Mouse (Mus musculus): ENCODE measurements around the gene Foxe1. TPM values are rescaled to one million over a fixed set of nuclear protein-coding genes. Genes with fewer than 3 reads are reported as not detected.

Gene Foxe1
- polyA plus RNA-seq, 1 experiment from 2014 or later = not detected

GRCm38 (mm10) chr4:46321730-46322389, 21.5 kb upstream of the Foxe1 start:
- Histone ChIP-seq H3K4me2 (no peak overlapping the region), H3K36me3 (ENCODE audit: insufficient read depth) (no peaks in the 10 kb centered on the region), H3K4me1 (ENCODE audit: insufficient read depth) (no peaks in the 10 kb centered on the region), H3K27me3 (ENCODE audit: insufficient read depth, low read length) (peaks cover 2% of the 10 kb centered on the region; the same call in 1 of the 2 replicates), H3K9me3 (ENCODE audit: low read depth, low read length) (no peaks in the 10 kb centered on the region), H3K27ac (ENCODE audit: low read depth) (no peak overlapping the region), H3K4me3 (ENCODE audit: low read depth, low read length) (no peak overlapping the region), H3K9ac (no peak overlapping the region)
- TF ChIP-seq CTCF (IDR thresholded peaks at IDR 0.05; ENCODE audit: low read depth) = no peak
- 76% methylated on average over 13 of the region's 13 CpGs for WGBS
- ATAC-seq (ENCODE audit: insufficient read depth) (no peak), DNase-seq (no peak)

DNA sequence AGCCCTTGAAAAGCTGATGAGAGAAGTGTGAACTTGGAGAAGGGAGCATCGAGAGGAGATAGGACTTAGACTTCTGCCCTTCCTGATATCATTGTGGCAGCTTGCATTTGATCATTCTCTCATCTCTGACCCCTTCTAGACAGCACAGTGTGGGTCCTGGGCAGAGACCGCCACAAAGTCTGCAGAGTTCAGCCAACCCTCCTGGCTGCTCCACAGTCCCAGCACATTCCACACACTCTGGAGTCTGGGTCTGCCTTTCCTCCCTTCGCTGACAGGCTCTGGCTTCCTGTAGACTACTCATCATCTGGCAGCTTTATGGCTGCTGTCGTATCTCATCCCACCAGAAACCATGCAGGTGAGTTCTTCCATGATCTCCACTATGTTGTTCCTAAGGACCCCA, 20.7 kb upstream of the Foxe1 start:
- WGBS = 35% methylated on average over 4 of the region's 4 CpGs
- no peak for TF ChIP-seq CTCF (IDR thresholded peaks at IDR 0.05; ENCODE audit: low read depth)

GRCm38 (mm10) chr4:46328906-46329305, 14.5 kb upstream of the Foxe1 start:
- H3K4me1 ChIP-seq (ENCODE audit: insufficient read depth) = no peaks in the 10 kb centered on the region
- no peak overlapping the region for H3K27ac ChIP-seq (ENCODE audit: low read depth)
- ATAC-seq (ENCODE audit: insufficient read depth) = no peak
- H3K4me3 ChIP-seq (ENCODE audit: low read depth, low read length) = no peak overlapping the region
- no peak for TF ChIP-seq CTCF (IDR thresholded peaks at IDR 0.05; ENCODE audit: low read depth)
- no peak overlapping the region for H3K9ac ChIP-seq
- no peaks in the 10 kb centered on the region for H3K36me3 ChIP-seq (ENCODE audit: insufficient read depth)
- H3K9me3 ChIP-seq (ENCODE audit: low read depth, low read length) = no peaks in the 10 kb centered on the region
- no peak for DNase-seq
- WGBS = 64% methylated on average over 3 of the region's 3 CpGs
- no peak overlapping the region for H3K4me2 ChIP-seq
- H3K27me3 ChIP-seq (ENCODE audit: insufficient read depth, low read length) = no peaks in the 10 kb centered on the region

More for the DNA sequence above, 20.7 kb upstream of the Foxe1 start:
- H3K9me3 ChIP-seq (ENCODE audit: low read depth, low read length) = no peaks in the 10 kb centered on the region
- ATAC-seq (ENCODE audit: insufficient read depth) (no peak), DNase-seq (no peak)
- no peak overlapping the region for H3K27ac ChIP-seq (ENCODE audit: low read depth)
- H3K9ac ChIP-seq = no peak overlapping the region
- H3K4me3 ChIP-seq (ENCODE audit: low read depth, low read length) = no peak overlapping the region
- H3K4me2 ChIP-seq = no peak overlapping the region
- no peaks in the 10 kb centered on the region for H3K4me1 ChIP-seq (ENCODE audit: insufficient read depth)
- no peaks in the 10 kb centered on the region for H3K36me3 ChIP-seq (ENCODE audit: insufficient read depth)
- peaks cover 2% of the 10 kb centered on the region; the same call in 1 of the 2 replicates for H3K27me3 ChIP-seq (ENCODE audit: insufficient read depth, low read length)

GRCm38 (mm10) chr4:46335846-46336245, 7.6 kb upstream of the Foxe1 start:
- Histone ChIP-seq H3K9me3 (ENCODE audit: low read depth, low read length) (no peaks in the 10 kb centered on the region), H3K9ac (no peak overlapping the region), H3K4me2 (no peak overlapping the region), H3K4me1 (ENCODE audit: insufficient read depth) (no peaks in the 10 kb centered on the region), H3K36me3 (ENCODE audit: insufficient read depth) (no peaks in the 10 kb centered on the region), H3K27ac (ENCODE audit: low read depth) (no peak overlapping the region), H3K4me3 (ENCODE audit: low read depth, low read length) (no peak overlapping the region), H3K27me3 (ENCODE audit: insufficient read depth, low read length) (peaks cover 50% of the 10 kb centered on the region)
- ATAC-seq (ENCODE audit: insufficient read depth) (peak; percentile 75), DNase-seq (peak; percentile 75)
- peak; percentile 33; the same call in 1 of the 2 replicates for TF ChIP-seq CTCF (IDR thresholded peaks at IDR 0.05; ENCODE audit: low read depth)
- 5% methylated on average over 1 of the region's 1 CpGs for WGBS

DNA sequence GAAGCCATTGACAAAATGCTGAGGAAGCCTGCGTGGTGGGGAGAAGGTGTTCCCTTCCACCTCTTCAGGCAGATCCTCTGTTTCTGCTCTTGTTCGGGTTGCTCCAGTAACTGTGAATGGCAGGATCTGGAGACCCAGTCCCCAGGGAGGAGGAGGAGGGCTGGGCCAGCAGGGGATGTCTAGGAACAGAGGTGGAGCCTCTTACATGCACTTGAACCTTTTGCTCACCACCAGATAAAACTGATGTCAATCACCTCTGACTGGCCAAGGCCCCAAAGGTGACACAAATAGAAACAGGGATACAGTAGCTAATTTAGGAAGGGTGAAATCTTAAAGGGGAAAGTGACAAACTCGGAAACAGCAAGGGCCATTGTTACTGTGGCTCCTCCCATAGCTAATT, 5.4 kb upstream of the Foxe1 start:
- Histone ChIP-seq H3K27me3 (ENCODE audit: insufficient read depth, low read length) (peaks cover 72% of the 10 kb centered on the region), H3K4me2 (no peak overlapping the region), H3K4me1 (ENCODE audit: insufficient read depth) (no peaks in the 10 kb centered on the region), H3K36me3 (ENCODE audit: insufficient read depth) (no peaks in the 10 kb centered on the region), H3K27ac (ENCODE audit: low read depth) (no peak overlapping the region), H3K9me3 (ENCODE audit: low read depth, low read length) (no peaks in the 10 kb centered on the region), H3K4me3 (ENCODE audit: low read depth, low read length) (no peak overlapping the region), H3K9ac (no peak overlapping the region)
- TF ChIP-seq CTCF (IDR thresholded peaks at IDR 0.05; ENCODE audit: low read depth) = no peak
- DNase-seq (no peak), ATAC-seq (ENCODE audit: insufficient read depth) (no peak)
- WGBS = 6% methylated on average over 3 of the region's 3 CpGs

GRCm38 (mm10) chr4:46339026-46339425, 4.4 kb upstream of the Foxe1 start:
- H3K4me2 ChIP-seq = no peak overlapping the region
- H3K27ac ChIP-seq (ENCODE audit: low read depth) = no peak overlapping the region
- H3K9ac ChIP-seq = no peak overlapping the region
- H3K27me3 ChIP-seq (ENCODE audit: insufficient read depth, low read length) = peaks cover 82% of the 10 kb centered on the region
- 22% methylated on average over 10 of the region's 10 CpGs for WGBS
- no peaks in the 10 kb centered on the region for H3K36me3 ChIP-seq (ENCODE audit: insufficient read depth)
- no peak overlapping the region for H3K4me3 ChIP-seq (ENCODE audit: low read depth, low read length)
- DNase-seq = no peak
- ATAC-seq (ENCODE audit: insufficient read depth) = no peak
- no peaks in the 10 kb centered on the region for H3K9me3 ChIP-seq (ENCODE audit: low read depth, low read length)
- TF ChIP-seq CTCF (IDR thresholded peaks at IDR 0.05; ENCODE audit: low read depth) = no peak
- no peaks in the 10 kb centered on the region for H3K4me1 ChIP-seq (ENCODE audit: insufficient read depth)

GRCm38 (mm10) chr4:46339584-46339983, 3.8 kb upstream of the Foxe1 start:
- Histone ChIP-seq H3K36me3 (ENCODE audit: insufficient read depth) (no peaks in the 10 kb centered on the region), H3K27ac (ENCODE audit: low read depth) (no peak overlapping the region), H3K4me1 (ENCODE audit: insufficient read depth) (no peaks in the 10 kb centered on the region), H3K9ac (no peak overlapping the region), H3K27me3 (ENCODE audit: insufficient read depth, low read length) (peaks cover 88% of the 10 kb centered on the region), H3K4me3 (ENCODE audit: low read depth, low read length) (no peak overlapping the region), H3K4me2 (no peak overlapping the region), H3K9me3 (ENCODE audit: low read depth, low read length) (no peaks in the 10 kb centered on the region)
- no peak; the same call in 1 of the 2 replicates for TF ChIP-seq CTCF (IDR thresholded peaks at IDR 0.05; ENCODE audit: low read depth)
- WGBS = 1% methylated on average over 26 of the region's 26 CpGs
- no peak for ATAC-seq (ENCODE audit: insufficient read depth)
- DNase-seq = no peak
